Mouse (Mus musculus) forelimb bud, embryonic 11.5 days (tissue): ENCODE measurements around the gene Aagab.

Experiments
- DNase-seq: peaks from one replicate; pipeline ENCODE4 v3.0.0-alpha.2; 2012; ENCODE audit warnings: low read depth, low spot score

The Aagab gene

DNA sequence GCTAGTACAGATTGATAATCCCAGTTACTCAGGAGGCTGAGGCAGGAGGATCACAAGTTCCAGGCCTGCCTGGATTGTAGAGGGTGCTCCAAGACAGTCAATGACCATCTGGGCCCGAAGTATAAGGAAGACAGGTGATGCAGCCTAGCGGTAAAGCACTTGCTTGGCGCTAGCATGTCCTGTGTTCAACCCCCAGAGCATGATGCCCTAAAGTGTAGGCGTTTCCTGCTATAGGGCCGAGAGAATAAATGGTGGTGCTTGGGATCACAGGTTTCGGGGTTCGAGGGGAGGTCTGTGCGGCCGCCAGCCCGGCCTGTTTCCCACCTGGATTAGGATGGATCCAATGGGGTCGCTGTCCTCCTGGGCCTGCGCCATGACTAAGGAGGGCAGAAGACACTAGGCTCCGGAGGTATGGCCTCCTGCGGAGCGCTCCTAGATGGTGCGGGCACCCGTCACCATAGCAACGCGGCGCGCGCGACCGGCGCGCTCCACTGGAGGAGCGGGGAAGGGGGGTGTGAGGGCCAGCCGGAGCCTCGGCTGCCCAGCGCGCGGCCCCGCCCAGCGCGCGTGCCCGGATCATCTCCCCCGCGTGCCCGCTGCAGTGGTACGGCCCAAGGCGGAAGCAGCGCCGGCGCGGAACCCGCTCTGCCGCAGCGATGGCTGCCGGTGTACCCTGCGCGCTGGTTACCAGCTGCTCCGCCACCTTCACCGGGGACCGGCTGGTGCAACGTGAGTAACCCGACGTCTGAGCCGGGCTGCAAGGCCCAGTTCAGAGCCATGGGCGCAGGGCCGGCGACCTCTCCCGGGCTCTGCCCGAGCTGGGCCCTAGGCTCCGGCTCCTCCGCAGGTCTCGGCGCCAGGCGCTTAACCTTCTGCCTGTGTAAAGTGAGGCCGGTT is at the start of gene Aagab, which contains the start of gene Iqch:
Gene Aagab, plus strand, starts transcription at position 618 of the 897 bp plus-strand sequence.
Gene Iqch, minus strand, starts transcription at position 451 of the 897 bp plus-strand sequence.
- peak; percentile 97 for DNase-seq

DNA sequence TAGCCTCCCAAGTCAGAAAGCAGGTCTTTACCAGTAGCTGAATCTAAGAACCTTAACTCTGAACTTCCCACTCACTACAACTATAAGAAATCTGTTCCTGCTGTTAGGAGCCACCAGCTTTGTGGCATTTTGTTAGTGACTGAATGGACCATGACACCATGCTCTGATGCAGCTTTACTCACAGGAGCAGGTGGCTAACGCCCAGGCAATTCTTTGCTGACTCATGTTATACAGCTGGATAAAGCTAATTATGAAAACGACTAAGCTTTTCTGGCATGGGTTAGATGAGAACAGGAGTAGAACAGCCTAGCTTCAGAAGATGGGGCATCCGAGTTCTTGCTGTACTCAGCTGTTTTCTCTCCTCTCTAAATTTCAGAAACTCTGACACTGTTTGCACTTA is 48.8 kb upstream of the Aagab start:
- no peak for DNase-seq

DNA sequence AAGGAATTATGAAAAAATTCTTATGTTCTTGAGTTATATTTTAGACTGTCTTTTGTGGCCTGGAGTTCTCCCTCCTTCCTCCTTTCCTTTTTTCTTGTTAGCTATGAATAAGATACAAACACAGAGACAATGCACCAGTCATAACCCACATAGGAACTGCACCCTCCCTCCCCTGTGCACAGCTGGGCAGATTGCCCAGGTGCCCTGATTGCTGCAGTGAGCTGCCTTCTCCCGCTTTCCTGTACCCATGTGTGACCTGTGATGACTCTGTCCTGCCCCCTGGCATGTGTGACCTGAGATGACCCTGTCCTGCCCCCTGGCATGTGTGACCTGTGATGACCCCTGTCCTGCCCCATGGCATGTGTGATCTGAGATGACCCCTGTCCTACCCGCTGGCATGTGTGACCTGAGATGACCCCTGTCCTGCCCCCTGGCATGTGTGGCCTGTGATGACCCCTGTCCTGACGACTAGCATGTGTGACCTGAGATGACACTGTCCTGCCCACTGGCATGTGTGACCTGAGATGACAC is 46.9 kb upstream of the Aagab start:
- DNase-seq = no peak

DNA sequence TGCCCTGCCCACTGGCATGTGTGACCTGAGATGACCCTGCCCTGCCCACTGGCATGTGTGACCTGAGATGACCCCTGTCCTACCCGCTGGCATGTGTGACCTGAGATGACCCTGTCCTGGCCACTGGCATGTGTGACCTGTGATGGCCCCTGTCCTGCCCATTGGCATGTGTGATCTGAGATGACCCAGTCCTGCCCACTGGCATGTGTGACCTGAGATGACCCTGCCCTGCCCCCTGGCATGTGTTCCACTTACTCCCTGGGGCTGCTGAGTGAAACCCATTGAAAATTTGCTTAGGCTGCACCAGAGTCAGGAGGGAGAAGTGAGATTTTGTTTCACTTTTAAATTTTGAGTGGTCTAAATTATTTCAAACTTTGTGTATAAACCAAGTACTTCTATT is 46.1 kb upstream of the Aagab start:
- DNase-seq = no peak

GRCm38 (mm10) chr9:63556933-63557332 is 45.5 kb upstream of the Aagab start:
- no peak for DNase-seq

DNA sequence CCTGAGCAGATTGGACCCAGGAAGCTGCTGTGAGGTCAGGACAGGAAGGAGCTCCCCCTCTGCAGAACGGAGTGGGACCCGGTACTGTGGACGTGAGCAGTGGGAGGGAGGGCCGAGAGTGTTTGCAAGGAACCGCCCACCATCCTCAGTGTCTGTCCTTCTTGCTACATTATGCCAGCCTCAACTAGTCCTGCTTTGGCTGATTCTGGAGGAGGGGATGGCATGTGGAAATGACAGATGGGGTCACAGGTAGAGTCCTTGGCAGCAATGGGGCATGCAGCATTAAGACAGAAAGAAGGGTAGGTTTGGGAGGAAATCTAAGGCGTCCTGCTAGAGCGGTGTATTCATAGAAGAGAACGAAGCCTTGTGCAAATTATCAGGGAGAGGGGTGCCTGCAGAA is 40.5 kb upstream of the Aagab start:
- DNase-seq = no peak

DNA sequence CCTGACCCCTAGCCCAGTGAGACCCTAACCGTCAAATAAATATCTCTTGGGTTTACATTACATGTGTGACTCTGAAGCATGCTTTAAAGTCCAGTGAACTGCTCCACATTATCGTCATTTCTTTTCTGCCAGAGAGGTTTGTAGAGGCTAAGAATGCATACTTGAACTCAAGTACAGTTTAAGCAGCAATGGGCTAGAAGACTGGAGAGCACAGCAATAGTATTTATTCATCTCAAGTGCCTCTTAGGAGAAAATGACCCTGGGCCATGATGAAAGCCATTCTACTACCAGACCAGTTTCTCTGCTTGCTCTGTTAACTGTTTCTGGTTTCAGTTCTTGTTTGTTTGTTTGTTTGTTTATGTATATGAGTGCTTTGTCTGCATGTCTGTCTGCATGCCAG is 39.0 kb upstream of the Aagab start:
- no peak for DNase-seq

DNA sequence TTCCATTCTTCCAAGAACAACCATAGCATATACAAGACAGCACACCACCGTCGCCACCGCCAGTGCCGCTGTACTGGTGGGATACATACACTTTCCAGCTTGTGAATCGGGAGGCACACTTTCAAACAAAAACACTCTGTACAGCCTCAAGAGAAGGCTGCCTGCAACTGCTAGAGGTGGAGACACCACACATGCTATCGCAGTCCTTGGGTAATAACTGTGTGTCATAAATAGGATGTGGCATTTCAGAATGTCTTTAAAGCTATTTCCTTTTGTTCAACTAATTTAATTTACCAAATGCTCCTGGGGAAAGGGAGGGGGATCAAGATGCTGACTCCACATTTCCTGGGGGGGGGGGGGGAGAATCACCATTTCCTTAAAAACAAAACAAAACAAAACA is 34.1 kb upstream of the Aagab start:
- no peak for DNase-seq

DNA sequence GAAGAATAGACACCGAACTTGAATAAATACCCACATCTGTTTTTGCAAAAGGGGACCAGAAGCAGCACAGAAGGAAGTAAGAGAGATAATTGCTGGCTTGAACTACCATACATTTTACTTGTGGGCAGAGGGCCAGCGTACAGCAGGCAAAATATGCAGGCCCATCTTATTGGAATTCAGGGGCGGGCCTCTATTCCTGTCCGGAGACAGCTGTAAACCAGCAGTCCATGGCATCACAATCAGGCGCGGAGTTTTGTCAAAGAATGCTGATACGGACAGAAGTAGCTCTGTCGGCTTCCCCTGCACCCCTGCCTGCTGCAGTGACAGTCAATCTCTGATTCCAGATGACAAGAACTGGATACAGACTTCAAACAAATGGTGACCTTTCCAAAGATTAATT is 33.7 kb upstream of the Aagab start:
- DNase-seq = no peak

GRCm38 (mm10) chr9:63571895-63572294 is 30.6 kb upstream of the Aagab start:
- no peak for DNase-seq

DNA sequence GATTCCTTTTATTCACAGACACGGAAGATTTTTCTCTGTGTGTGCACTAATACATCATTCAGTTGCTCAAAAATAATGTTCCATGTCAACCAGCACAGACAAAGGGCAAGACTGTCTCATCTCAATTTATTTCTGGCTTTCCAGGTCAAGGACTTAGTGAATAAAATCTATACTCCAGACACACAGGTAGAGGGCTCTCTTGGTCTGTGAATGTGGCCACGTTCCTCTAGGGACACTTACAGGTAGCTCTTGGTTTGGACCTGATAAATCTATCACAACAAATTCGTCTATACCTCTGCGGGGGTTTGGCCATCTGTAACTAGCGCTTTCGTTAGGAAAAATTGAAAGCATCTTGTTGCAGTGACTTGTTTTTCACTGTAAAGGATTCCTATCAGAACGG is 29.6 kb upstream of the Aagab start:
- no peak for DNase-seq

DNA sequence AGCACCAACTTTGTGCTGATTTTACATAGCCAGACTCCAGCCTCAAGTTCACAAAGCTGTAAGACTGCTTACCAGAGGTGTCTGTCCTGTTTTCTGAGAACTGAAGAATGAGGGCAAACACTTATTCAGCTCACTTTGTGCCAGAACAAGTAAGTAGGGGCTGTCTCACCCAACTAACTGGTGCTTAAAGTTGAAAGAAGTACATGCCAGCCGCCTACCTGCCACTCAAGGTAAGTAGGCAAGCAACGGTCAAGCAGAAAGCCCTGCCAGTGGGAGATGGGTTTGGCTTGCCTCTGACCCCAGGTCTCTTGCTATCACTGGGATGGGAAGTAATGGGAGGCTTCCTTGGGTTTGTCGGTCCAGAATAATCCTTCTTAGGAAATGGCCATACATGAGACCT is 25.0 kb upstream of the Aagab start:
- DNase-seq = no peak

DNA sequence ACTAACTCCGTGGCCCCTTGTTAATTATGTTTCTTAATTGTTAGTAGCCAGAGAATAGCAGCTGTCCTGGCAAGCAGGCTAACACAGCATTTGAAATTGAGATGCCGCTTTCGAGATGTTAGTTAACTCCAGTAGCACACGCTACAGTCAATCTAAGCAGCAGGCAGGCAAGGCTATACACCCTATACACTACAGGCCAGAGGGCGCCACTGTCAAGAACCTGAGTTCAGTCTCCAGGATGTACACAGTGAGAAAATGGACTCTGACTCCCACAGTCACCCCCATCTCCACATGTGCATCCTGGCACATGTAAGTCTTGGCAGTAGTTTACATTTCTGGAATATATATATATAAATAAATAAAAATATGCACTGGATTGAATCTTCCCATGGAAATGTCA is 22.8 kb upstream of the Aagab start:
- no peak for DNase-seq

- no peak for DNase-seq
These were observed 22.4 kb upstream of the Aagab start for GRCm38 (mm10) chr9:63580046-63580445.

DNA sequence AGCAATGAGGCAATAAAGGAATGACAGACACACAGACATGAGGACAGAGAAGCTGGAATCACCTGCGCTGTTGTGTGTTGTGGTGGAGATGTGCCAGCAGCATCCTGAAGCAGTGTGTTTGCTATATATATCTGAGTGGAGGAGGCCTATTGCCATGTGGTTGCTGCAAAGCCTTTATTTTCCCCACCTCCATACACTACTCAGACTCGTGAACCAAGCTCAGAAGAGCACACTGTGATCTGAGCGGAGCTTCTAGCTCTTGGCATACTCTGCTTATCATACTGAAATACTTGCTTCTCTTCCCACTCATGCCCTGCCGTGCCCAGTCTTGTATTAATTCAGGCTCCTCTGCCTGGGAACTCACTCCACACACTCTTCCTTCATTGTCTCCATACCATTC is 20.7 kb upstream of the Aagab start:
- DNase-seq = no peak

- no peak for DNase-seq
These were observed 17.2 kb upstream of the Aagab start for GRCm38 (mm10) chr9:63585251-63585650.

- DNase-seq = no peak
These were observed 13.3 kb upstream of the Aagab start for GRCm38 (mm10) chr9:63589209-63589608.

- DNase-seq = no peak
These were observed 11.9 kb upstream of the Aagab start for GRCm38 (mm10) chr9:63590592-63590991.

DNA sequence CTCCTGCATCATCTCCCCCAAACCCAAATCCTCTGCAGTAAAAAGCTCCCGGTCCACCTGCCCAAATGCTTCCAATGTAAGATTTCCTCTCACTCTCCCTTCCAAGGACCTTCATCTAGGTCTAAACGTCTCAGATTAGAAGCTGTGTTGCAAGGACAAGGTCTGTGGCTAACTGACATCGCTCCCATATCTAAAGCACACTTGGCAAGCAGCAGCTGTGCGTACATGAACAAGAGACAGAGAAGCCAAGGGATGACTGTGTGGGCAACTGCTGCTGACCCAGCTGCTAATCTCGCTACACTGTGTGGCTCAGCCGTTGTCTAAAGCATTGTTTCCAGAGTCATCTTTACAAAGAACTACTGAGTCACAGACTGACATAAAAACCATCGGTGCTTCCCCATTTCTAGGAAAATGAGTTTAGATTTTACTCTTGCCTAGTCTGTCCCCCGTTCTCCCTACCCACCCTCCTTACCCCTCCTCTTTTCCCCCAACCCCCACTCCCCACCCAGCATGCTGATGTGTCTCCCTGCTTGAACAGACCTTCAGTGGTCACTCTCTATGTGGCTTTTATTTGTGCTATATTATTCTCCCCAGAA is 10.7 kb upstream of the Aagab start:
- DNase-seq = no peak

GRCm38 (mm10) chr9:63595032-63595431 is 7.4 kb upstream of the Aagab start:
- peak; percentile 79 for DNase-seq

DNA sequence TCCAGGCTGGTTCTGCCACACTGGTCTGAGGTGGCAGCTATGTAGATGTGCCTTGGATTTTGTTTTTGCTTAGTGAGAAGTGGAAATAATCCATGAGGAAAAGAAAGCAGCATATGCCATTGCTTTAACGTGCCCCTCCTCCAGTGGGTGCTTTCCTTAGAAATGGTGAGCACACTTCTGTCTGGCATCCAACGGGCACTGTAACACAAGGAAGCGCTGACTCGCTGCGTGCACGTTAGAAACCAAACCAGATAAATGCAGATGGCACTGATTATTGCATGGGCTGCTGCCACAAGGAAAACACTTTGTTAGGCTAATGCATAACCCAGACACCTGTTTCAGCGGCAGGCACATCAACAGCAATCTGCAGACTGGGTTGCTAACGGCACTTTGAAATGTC is 6.8 kb upstream of the Aagab start:
- no peak for DNase-seq

DNA sequence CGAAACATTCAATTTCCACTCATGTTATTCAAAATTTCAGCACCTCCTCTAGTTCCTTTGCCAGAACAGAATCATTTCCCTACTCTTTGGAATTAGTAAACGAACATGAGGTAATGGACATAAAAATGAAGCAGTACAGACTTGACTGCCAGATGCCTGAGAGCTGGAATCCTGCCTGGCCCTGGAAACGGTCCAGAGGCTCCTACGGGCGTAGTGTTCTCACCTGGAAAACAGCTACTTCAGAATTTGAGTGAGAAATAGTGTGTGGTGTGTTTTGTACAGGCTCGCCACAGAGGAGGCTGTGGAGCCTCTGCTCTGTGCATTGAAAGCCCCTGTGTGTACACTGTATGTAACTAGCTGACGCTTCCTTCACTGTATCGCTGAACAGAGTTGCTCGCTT is 5.8 kb upstream of the Aagab start:
- DNase-seq = no peak

- no peak for DNase-seq
These were observed 1.4 kb downstream of the Aagab start for GRCm38 (mm10) chr9:63603849-63604248.
